Mouse (Mus musculus) forebrain, embryonic 11.5 days (tissue): ENCODE measurements around the gene Pcdh15. TPM values are rescaled to one million over a fixed set of nuclear protein-coding genes. Genes with fewer than 3 reads are reported as not detected.

Experiments
- ATAC-seq: fragments of 200-750 bp; cut with Nextera tagmentation; replicated peaks from 2 replicates; pipeline ENCODE4 v1.8.0; 2017; ENCODE audit warnings: moderate TSS enrichment; ENCODE audit not compliant: low FRiP score
- DNase-seq: peaks from one replicate; pipeline ENCODE4 v3.0.0-alpha.2; 2017; ENCODE audit warnings: low spot score
- H3K27ac ChIP-seq: fragments of 300-500 bp; sonication (generic); 2 replicates; pipeline ENCODE4 v1.5.1; 2014; ENCODE audit warnings: low read depth, low read length
- H3K27me3 ChIP-seq: fragments of 300-500 bp; sonication (generic); 2 replicates; pipeline ENCODE4 v1.6.1; 2014; ENCODE audit warnings: mild to moderate bottlenecking, low read length, mixed read lengths; ENCODE audit not compliant: control insufficient read depth, insufficient read depth
- H3K36me3 ChIP-seq: fragments of 300-500 bp; sonication (generic); 2 replicates; pipeline ENCODE4 v1.6.1; 2014; ENCODE audit warnings: mild to moderate bottlenecking, low read length, moderate library complexity, mixed read lengths; ENCODE audit not compliant: control insufficient read depth, insufficient read depth
- H3K4me1 ChIP-seq: fragments of 300-500 bp; sonication (generic); replicated peaks from 2 replicates; pipeline ENCODE4 v1.6.1; 2014; ENCODE audit warnings: low read length, mixed read lengths; ENCODE audit not compliant: control insufficient read depth, insufficient read depth
- H3K4me2 ChIP-seq: fragments of 300-500 bp; sonication (generic); 2 replicates; pipeline ENCODE4 v1.6.1; 2014; ENCODE audit warnings: low read depth, mild to moderate bottlenecking, low read length, moderate library complexity, mixed read lengths; ENCODE audit not compliant: severe bottlenecking
- H3K4me3 ChIP-seq: fragments of 300-500 bp; sonication (generic); 2 replicates; pipeline ENCODE4 v1.5.1; 2014; ENCODE audit warnings: low read depth, low read length
- H3K9ac ChIP-seq: fragments of 300-500 bp; sonication (generic); 2 replicates; pipeline ENCODE4 v1.6.1; 2014; ENCODE audit warnings: low read length
- H3K9me3 ChIP-seq: fragments of 300-500 bp; sonication (generic); 2 replicates; pipeline ENCODE4 v1.6.1; 2016; ENCODE audit warnings: low read length, mixed read lengths; ENCODE audit not compliant: control insufficient read depth
- WGBS: fragments of 180-500 bp; shearing (Covaris S2); extraction: QIAGEN DNeasy Blood & Tissue Kit; methylation state at CpG from one replicate; pipeline ENCODE4 v1.1.7; 2014; 5-methylcytosine and 5-hydroxymethylcytosine counted together
- polyA plus RNA-seq: library from polyadenylated mRNA; unstranded; fragments of >200 nt; fragmentation: Nextera tagmentation; extraction: Ambion mirVana; gene quantifications from 2 replicates; pipeline ENCODE4 v1.2.1, GENCODE M21; 2014

The Pcdh15 gene
- polyA plus RNA-seq, 1 experiment from 2014 or later: 1.0 TPM

GRCm38 (mm10) chr10:74339247-74340160 is 1240.4 kb downstream of the Pcdh15 start:
- Histone ChIP-seq H3K4me2 (no peak overlapping the region), H3K4me3 (no peak overlapping the region), H3K4me1 (no peaks in the 10 kb centered on the region), H3K9ac (no peak overlapping the region), H3K27me3 (no peaks in the 10 kb centered on the region), H3K36me3 (no peaks in the 10 kb centered on the region), H3K27ac (no peak overlapping the region), H3K9me3 (no peaks in the 10 kb centered on the region)
- DNase-seq: no peak
- no peak for ATAC-seq
- 81% methylated on average over 3 of the region's 3 CpGs for WGBS

DNA sequence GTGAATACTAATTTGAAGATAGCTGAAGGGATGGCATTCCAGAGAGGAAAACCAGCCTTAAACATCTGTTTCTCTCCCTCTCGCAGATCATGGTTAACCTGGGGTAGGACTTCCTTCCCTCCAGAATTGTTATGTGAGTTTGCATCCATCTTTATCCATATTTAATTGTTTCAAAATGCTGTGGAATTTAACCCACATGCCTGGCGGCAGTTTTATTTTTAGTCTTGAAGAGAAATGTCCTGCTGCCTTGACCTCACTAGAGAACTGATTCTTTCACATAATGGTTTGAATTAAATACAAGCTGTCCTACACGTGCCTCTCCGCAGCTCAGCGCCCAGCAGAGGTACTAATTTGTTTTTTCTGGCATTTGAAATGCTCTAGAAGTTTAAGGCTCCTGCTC is 1260.4 kb downstream of the Pcdh15 start:
- Histone ChIP-seq H3K9ac (no peak overlapping the region), H3K27me3 (no peaks in the 10 kb centered on the region), H3K9me3 (no peaks in the 10 kb centered on the region), H3K4me1 (no peaks in the 10 kb centered on the region), H3K4me2 (no peak overlapping the region), H3K4me3 (no peak overlapping the region), H3K36me3 (no peaks in the 10 kb centered on the region), H3K27ac (no peak overlapping the region)
- ATAC-seq: no peak
- WGBS: 67% methylated on average over 5 of the region's 5 CpGs
- no peak for DNase-seq

GRCm38 (mm10) chr10:74378697-74379096 is 1279.6 kb downstream of the Pcdh15 start:
- no peak overlapping the region for H3K27ac ChIP-seq
- DNase-seq: no peak
- H3K9ac ChIP-seq: no peak overlapping the region
- H3K27me3 ChIP-seq: no peaks in the 10 kb centered on the region
- no peak for ATAC-seq
- WGBS: 95% methylated on average over 1 of the region's 1 CpGs
- 0 out of 2 replicates have a peak, but pooled peaks cover 2% of the 10 kb centered on the region for H3K4me1 ChIP-seq
- H3K4me3 ChIP-seq: no peak overlapping the region
- no peaks in the 10 kb centered on the region for H3K9me3 ChIP-seq
- H3K4me2 ChIP-seq: no peak overlapping the region
- no peaks in the 10 kb centered on the region for H3K36me3 ChIP-seq

- Histone ChIP-seq H3K27ac (no peak overlapping the region), H3K36me3 (no peaks in the 10 kb centered on the region), H3K4me2 (no peak overlapping the region), H3K9me3 (no peaks in the 10 kb centered on the region), H3K27me3 (no peaks in the 10 kb centered on the region), H3K9ac (no peak overlapping the region), H3K4me1 (0 out of 2 replicates have a peak, but pooled peaks cover 2% of the 10 kb centered on the region), H3K4me3 (no peak overlapping the region)
- ATAC-seq (peak; percentile 66; the same call in 1 of the 2 replicates), DNase-seq (no peak)
- WGBS: 53% methylated on average over 7 of the region's 7 CpGs
These were observed 1280.4 kb downstream of the Pcdh15 start for GRCm38 (mm10) chr10:74379276-74380134.

DNA sequence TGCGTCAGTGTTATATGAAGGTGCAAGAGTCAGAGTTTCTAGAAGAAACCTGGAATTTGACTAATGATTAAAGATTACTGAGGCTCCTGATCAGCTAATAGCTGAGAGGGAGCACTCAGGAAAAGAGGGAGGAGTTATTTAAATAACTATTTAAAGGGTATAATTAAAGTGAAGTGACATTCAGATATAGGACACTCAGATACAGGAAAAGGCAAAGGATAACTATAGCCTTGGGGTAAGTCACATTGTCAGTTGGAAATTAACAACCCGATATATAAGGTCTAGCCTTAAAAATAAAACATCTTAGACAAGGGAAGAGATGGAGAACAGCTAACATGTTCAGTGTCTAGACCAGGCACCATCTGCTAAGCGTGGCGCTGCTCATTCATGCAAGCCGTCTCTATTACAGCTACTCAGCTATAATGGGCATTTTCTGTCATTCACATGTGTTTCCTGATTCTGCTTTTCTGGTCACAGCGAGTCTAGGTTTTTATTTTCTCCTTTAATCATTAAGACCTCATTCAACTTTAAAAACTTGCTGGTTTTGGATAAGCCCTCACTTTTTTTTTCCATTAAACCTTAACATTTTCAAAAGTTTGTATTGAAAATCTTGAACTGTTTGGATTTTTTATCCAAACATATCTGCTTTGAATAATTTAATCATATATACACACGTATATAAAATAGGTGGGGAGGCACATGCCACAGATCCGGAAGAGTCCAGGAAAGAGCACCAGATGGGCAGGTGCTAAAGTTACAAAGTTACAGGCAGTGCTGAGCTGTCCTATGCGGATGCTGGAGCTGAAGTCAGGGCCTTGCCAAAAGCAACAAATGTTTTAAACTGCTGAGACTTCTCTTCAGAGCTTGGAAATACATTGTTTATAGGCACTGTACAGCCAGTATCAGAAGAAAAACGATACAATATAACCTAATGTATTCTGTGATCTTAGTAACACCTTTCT is 1288.7 kb downstream of the Pcdh15 start:
- ATAC-seq (peak; percentile 59; the same call in 1 of the 2 replicates), DNase-seq (no peak)
- Histone ChIP-seq H3K36me3 (no peaks in the 10 kb centered on the region), H3K4me2 (no peak overlapping the region), H3K9me3 (no peaks in the 10 kb centered on the region), H3K4me3 (no peak overlapping the region), H3K9ac (no peak overlapping the region), H3K4me1 (no peaks in the 10 kb centered on the region), H3K27me3 (no peaks in the 10 kb centered on the region), H3K27ac (no peak overlapping the region)
- WGBS: 80% methylated on average over 10 of the region's 10 CpGs

GRCm38 (mm10) chr10:74403111-74403510 is 1304.0 kb downstream of the Pcdh15 start:
- no peaks in the 10 kb centered on the region for H3K4me1 ChIP-seq
- no peaks in the 10 kb centered on the region for H3K36me3 ChIP-seq
- DNase-seq (no peak), ATAC-seq (no peak)
- H3K27ac ChIP-seq: no peak overlapping the region
- no peaks in the 10 kb centered on the region for H3K27me3 ChIP-seq
- no peak overlapping the region for H3K4me2 ChIP-seq
- WGBS: 80% methylated on average over 8 of the region's 8 CpGs
- no peak overlapping the region for H3K9ac ChIP-seq
- H3K9me3 ChIP-seq: no peaks in the 10 kb centered on the region
- H3K4me3 ChIP-seq: no peak overlapping the region

GRCm38 (mm10) chr10:74414021-74414420 is 1314.9 kb downstream of the Pcdh15 start:
- Histone ChIP-seq H3K4me2 (no peak overlapping the region), H3K27ac (no peak overlapping the region), H3K27me3 (no peaks in the 10 kb centered on the region), H3K4me1 (no peaks in the 10 kb centered on the region), H3K36me3 (no peaks in the 10 kb centered on the region), H3K9ac (no peak overlapping the region), H3K4me3 (no peak overlapping the region), H3K9me3 (no peaks in the 10 kb centered on the region)
- ATAC-seq (no peak), DNase-seq (no peak)
- WGBS: 79% methylated on average over 3 of the region's 3 CpGs

- no peak for DNase-seq
- no peak overlapping the region for H3K4me2 ChIP-seq
- H3K9me3 ChIP-seq: no peaks in the 10 kb centered on the region
- no peak for ATAC-seq
- H3K4me1 ChIP-seq: no peaks in the 10 kb centered on the region
- H3K27me3 ChIP-seq: no peaks in the 10 kb centered on the region
- 82% methylated on average over 1 of the region's 1 CpGs for WGBS
- H3K36me3 ChIP-seq: no peaks in the 10 kb centered on the region
- H3K27ac ChIP-seq: no peak overlapping the region
- H3K9ac ChIP-seq: no peak overlapping the region
- no peak overlapping the region for H3K4me3 ChIP-seq
These were observed 1315.8 kb downstream of the Pcdh15 start for GRCm38 (mm10) chr10:74414945-74415344.
